Mouse (Mus musculus): Measurements from ENCODE around the gene Mllt3. TPM values are rescaled to one million over a fixed set of nuclear protein-coding genes. Genes with fewer than 3 reads are reported as not detected.

Mllt3 gene
- 59.0 and 73.4 TPM in 2 replicates for polyA plus RNA-seq (2015; fragmentation: Nextera tagmentation; extraction: Ambion mirVana)

- H3K36me3 ChIP-seq (ENCODE audit: control insufficient read depth, insufficient read depth, low read length): no peaks in the 10 kb centered on the region
- peak within 1 kb of the TSS; percentile 89 for H3K9ac ChIP-seq (ENCODE audit: low read depth, low read length)
- peak within 1 kb of the TSS; percentile 96 for H3K27ac ChIP-seq (ENCODE audit: low read depth, low read length)
- peak within 1 kb of the TSS; percentile 78 for H3K4me3 ChIP-seq (ENCODE audit: low read length)
- WGBS: 0% methylated on average over 28 of the region's 37 CpGs
- H3K27me3 ChIP-seq (replicated peaks; ENCODE audit: control insufficient read depth, insufficient read depth, low read length): no peaks in the 10 kb centered on the region; the same call in 1 of the 2 replicates
- H3K4me2 ChIP-seq (ENCODE audit: low read length): peak within 1 kb of the TSS; percentile 95
- ATAC-seq: peak; percentile 93
- no peaks in the 10 kb centered on the region for H3K9me3 ChIP-seq (ENCODE audit: control insufficient read depth, low read length)
- peaks cover 25% of the 10 kb centered on the region for H3K4me1 ChIP-seq (ENCODE audit: control insufficient read depth, insufficient read depth, low read depth, low read length)
Observed at GRCm38 (mm10) chr4:88033216-88033653, at the start of gene Mllt3. Gene Mllt3 (minus strand): TSS chr4:88033364.

- Histone ChIP-seq H3K27ac (ENCODE audit: low read depth, low read length) (no peak overlapping the region), H3K9ac (ENCODE audit: low read depth, low read length) (no peak overlapping the region), H3K36me3 (ENCODE audit: control insufficient read depth, insufficient read depth, low read length) (no peaks in the 10 kb centered on the region), H3K4me2 (ENCODE audit: low read length) (no peak overlapping the region), H3K4me3 (ENCODE audit: low read length) (no peak overlapping the region), H3K4me1 (ENCODE audit: control insufficient read depth, insufficient read depth, low read depth, low read length) (no peaks in the 10 kb centered on the region), H3K27me3 (replicated peaks; ENCODE audit: control insufficient read depth, insufficient read depth, low read length) (no peaks in the 10 kb centered on the region), H3K9me3 (ENCODE audit: control insufficient read depth, low read length) (no peaks in the 10 kb centered on the region)
- 89% methylated on average over 4 of the region's 4 CpGs for WGBS
- no peak for ATAC-seq
Observed at GRCm38 (mm10) chr4:88082381-88082780, 49.2 kb upstream of the Mllt3 start.

GRCm38 (mm10) chr4:88081885-88082284 is 48.7 kb upstream of the Mllt3 start:
- Histone ChIP-seq H3K27ac (ENCODE audit: low read depth, low read length) (no peak overlapping the region), H3K9me3 (ENCODE audit: control insufficient read depth, low read length) (no peaks in the 10 kb centered on the region), H3K4me1 (ENCODE audit: control insufficient read depth, insufficient read depth, low read depth, low read length) (no peaks in the 10 kb centered on the region), H3K4me2 (ENCODE audit: low read length) (no peak overlapping the region), H3K27me3 (replicated peaks; ENCODE audit: control insufficient read depth, insufficient read depth, low read length) (no peaks in the 10 kb centered on the region), H3K9ac (ENCODE audit: low read depth, low read length) (no peak overlapping the region), H3K36me3 (ENCODE audit: control insufficient read depth, insufficient read depth, low read length) (no peaks in the 10 kb centered on the region), H3K4me3 (ENCODE audit: low read length) (no peak overlapping the region)
- 98% methylated on average over 3 of the region's 3 CpGs for WGBS
- ATAC-seq: no peak

GRCm38 (mm10) chr4:88081417-88081816 is 48.3 kb upstream of the Mllt3 start:
- H3K36me3 ChIP-seq (ENCODE audit: control insufficient read depth, insufficient read depth, low read length): no peaks in the 10 kb centered on the region
- no peaks in the 10 kb centered on the region for H3K9me3 ChIP-seq (ENCODE audit: control insufficient read depth, low read length)
- no peak overlapping the region for H3K4me3 ChIP-seq (ENCODE audit: low read length)
- 78% methylated on average over 5 of the region's 5 CpGs for WGBS
- H3K4me2 ChIP-seq (ENCODE audit: low read length): no peak overlapping the region
- H3K4me1 ChIP-seq (ENCODE audit: control insufficient read depth, insufficient read depth, low read depth, low read length): no peaks in the 10 kb centered on the region
- H3K27me3 ChIP-seq (replicated peaks; ENCODE audit: control insufficient read depth, insufficient read depth, low read length): no peaks in the 10 kb centered on the region
- H3K9ac ChIP-seq (ENCODE audit: low read depth, low read length): no peak overlapping the region
- ATAC-seq: no peak
- H3K27ac ChIP-seq (ENCODE audit: low read depth, low read length): no peak overlapping the region

GRCm38 (mm10) chr4:88078983-88079382 is 45.8 kb upstream of the Mllt3 start:
- H3K27me3 ChIP-seq (replicated peaks; ENCODE audit: control insufficient read depth, insufficient read depth, low read length): no peaks in the 10 kb centered on the region
- H3K36me3 ChIP-seq (ENCODE audit: control insufficient read depth, insufficient read depth, low read length): no peaks in the 10 kb centered on the region
- H3K9ac ChIP-seq (ENCODE audit: low read depth, low read length): no peak overlapping the region
- no peak overlapping the region for H3K27ac ChIP-seq (ENCODE audit: low read depth, low read length)
- H3K4me2 ChIP-seq (ENCODE audit: low read length): no peak overlapping the region
- WGBS: 80% methylated on average over 3 of the region's 3 CpGs
- H3K9me3 ChIP-seq (ENCODE audit: control insufficient read depth, low read length): no peaks in the 10 kb centered on the region
- H3K4me1 ChIP-seq (ENCODE audit: control insufficient read depth, insufficient read depth, low read depth, low read length): no peaks in the 10 kb centered on the region
- no peak overlapping the region for H3K4me3 ChIP-seq (ENCODE audit: low read length)
- ATAC-seq: no peak

GRCm38 (mm10) chr4:88075388-88075787 is 42.2 kb upstream of the Mllt3 start:
- no peaks in the 10 kb centered on the region for H3K36me3 ChIP-seq (ENCODE audit: control insufficient read depth, insufficient read depth, low read length)
- H3K4me3 ChIP-seq (ENCODE audit: low read length): no peak overlapping the region
- no peak overlapping the region for H3K9ac ChIP-seq (ENCODE audit: low read depth, low read length)
- no peaks in the 10 kb centered on the region for H3K9me3 ChIP-seq (ENCODE audit: control insufficient read depth, low read length)
- H3K27me3 ChIP-seq (replicated peaks; ENCODE audit: control insufficient read depth, insufficient read depth, low read length): no peaks in the 10 kb centered on the region
- WGBS: 64% methylated on average over 2 of the region's 2 CpGs
- no peak for ATAC-seq
- H3K4me1 ChIP-seq (ENCODE audit: control insufficient read depth, insufficient read depth, low read depth, low read length): no peaks in the 10 kb centered on the region
- no peak overlapping the region for H3K27ac ChIP-seq (ENCODE audit: low read depth, low read length)
- H3K4me2 ChIP-seq (ENCODE audit: low read length): no peak overlapping the region

- WGBS: 73% methylated on average over 8 of the region's 8 CpGs
Observed at GRCm38 (mm10) chr4:88046280-88046679, 13.1 kb upstream of the Mllt3 start.

GRCm38 (mm10) chr4:88045151-88045550 is 12.0 kb upstream of the Mllt3 start:
- Histone ChIP-seq H3K27ac (ENCODE audit: low read depth, low read length) (no peak overlapping the region), H3K27me3 (replicated peaks; ENCODE audit: control insufficient read depth, insufficient read depth, low read length) (no peaks in the 10 kb centered on the region), H3K4me2 (ENCODE audit: low read length) (no peak overlapping the region), H3K9ac (ENCODE audit: low read depth, low read length) (no peak overlapping the region), H3K9me3 (ENCODE audit: control insufficient read depth, low read length) (no peaks in the 10 kb centered on the region), H3K4me1 (ENCODE audit: control insufficient read depth, insufficient read depth, low read depth, low read length) (no peaks in the 10 kb centered on the region), H3K36me3 (ENCODE audit: control insufficient read depth, insufficient read depth, low read length) (no peaks in the 10 kb centered on the region), H3K4me3 (ENCODE audit: low read length) (no peak overlapping the region)
- no peak for ATAC-seq
- WGBS: 86% methylated on average over 4 of the region's 4 CpGs

More at GRCm38 (mm10) chr4:88046280-88046679, 13.1 kb upstream of the Mllt3 start:
- no peaks in the 10 kb centered on the region for H3K27me3 ChIP-seq (replicated peaks; ENCODE audit: control insufficient read depth, insufficient read depth, low read length)
- H3K9ac ChIP-seq (ENCODE audit: low read depth, low read length): no peak overlapping the region
- no peak overlapping the region for H3K4me3 ChIP-seq (ENCODE audit: low read length)
- no peak for ATAC-seq
- H3K4me2 ChIP-seq (ENCODE audit: low read length): no peak overlapping the region
- no peaks in the 10 kb centered on the region for H3K9me3 ChIP-seq (ENCODE audit: control insufficient read depth, low read length)
- H3K36me3 ChIP-seq (ENCODE audit: control insufficient read depth, insufficient read depth, low read length): no peaks in the 10 kb centered on the region
- no peaks in the 10 kb centered on the region for H3K4me1 ChIP-seq (ENCODE audit: control insufficient read depth, insufficient read depth, low read depth, low read length)
- H3K27ac ChIP-seq (ENCODE audit: low read depth, low read length): no peak overlapping the region

- peak overlapping the region; percentile 95 for H3K4me2 ChIP-seq (ENCODE audit: low read length)
- no peaks in the 10 kb centered on the region; the same call in 1 of the 2 replicates for H3K27me3 ChIP-seq (replicated peaks; ENCODE audit: control insufficient read depth, insufficient read depth, low read length)
- no peaks in the 10 kb centered on the region for H3K9me3 ChIP-seq (ENCODE audit: control insufficient read depth, low read length)
- H3K4me1 ChIP-seq (ENCODE audit: control insufficient read depth, insufficient read depth, low read depth, low read length): peaks cover 14% of the 10 kb centered on the region
- H3K27ac ChIP-seq (ENCODE audit: low read depth, low read length): no peak overlapping the region
- peak overlapping the region; percentile 25 for H3K4me3 ChIP-seq (ENCODE audit: low read length)
- 1% methylated on average over 11 of the region's 11 CpGs for WGBS
- no peak overlapping the region for H3K9ac ChIP-seq (ENCODE audit: low read depth, low read length)
- no peaks in the 10 kb centered on the region for H3K36me3 ChIP-seq (ENCODE audit: control insufficient read depth, insufficient read depth, low read length)
- ATAC-seq: no peak
Observed at GRCm38 (mm10) chr4:88035361-88035760, 2.2 kb upstream of the Mllt3 start.
